Mouse (Mus musculus) urinary bladder, postnatal 0 days (tissue): Measurements from ENCODE around the gene Nepro. TPM values are rescaled to one million over a fixed set of nuclear protein-coding genes. Genes with fewer than 3 reads are reported as not detected.

Experiments used
- polyA plus RNA-seq: library from polyadenylated mRNA; unstranded; fragments of >200 nt; fragmentation: Nextera tagmentation; extraction: Ambion mirVana; gene quantifications from 2 replicates; pipeline ENCODE4 v1.2.1, GENCODE M21; 2015

The Nepro gene
- 4.5 and 5.1 TPM in 2 replicates for polyA plus RNA-seq

DNA sequence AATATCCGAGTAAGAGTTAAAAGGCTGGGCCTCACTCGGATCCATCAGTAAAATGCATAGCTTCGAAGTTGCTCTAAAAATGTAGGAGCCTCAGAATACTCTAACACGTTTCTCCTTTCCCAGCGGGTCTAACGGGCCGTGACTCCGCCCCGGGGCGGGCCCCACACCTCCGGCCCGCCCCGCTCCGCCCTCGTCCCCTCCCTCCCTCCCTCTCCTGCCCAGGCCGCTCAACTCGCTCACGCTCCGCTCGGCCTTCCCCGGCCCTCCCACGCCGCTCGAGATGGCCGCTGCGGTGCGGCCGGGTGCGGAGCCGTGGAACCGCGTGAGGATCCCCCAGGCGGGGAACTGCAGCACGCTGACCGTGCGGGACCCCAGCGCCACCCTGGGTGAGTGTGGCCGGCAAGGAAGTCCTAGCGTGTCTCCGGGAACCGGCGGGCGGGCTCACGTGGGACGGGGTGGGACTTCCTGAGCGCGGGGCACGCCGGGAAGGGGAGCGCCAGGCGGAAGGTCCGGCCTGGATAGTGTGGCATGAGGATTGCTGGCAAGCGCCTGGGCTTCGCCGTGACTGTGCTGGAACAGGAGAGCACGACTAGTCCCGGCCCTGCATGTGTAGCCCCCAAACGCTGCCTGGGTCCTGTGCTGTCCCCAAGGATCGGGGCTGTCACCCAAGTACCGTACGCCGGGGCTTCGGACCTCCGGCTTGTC lies at the start of gene Nepro:
Gene Nepro (plus strand): TSS at position 219 of the 705 bp plus-strand sequence.

DNA sequence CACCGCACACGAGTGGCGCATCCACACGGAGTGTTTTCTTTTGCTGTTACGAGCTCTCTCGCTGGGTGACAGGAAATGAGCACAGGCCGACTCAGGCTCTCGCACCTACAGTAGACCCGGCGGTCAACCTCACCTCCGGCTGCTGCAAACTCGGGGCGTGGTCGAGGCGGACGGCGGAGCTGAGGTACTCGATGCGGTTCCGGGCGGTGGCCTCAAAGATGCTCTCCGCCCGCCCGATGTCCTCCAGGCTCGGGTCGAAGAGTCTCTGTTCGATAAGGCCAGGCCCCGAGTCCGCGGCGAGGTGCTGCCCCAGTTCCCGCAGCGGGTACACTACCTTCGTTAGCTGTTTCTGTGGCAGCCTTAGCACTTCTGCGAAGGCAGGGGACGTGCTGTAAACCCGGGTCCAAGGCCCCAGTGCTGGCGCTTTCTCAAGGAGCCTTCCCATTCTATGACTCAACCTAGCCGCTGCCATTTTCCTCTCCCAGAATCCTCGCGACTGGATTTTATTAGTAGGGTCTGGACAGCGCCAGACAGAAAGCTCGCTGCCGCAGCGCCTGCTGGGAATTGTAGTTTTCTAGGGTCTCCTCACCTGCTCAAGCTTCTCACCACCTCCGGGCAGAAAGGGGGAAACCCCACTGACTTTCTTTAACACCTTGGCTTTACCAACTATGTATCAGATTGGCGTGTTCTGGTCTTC lies 21.9 kb downstream of the Nepro start, which contains the start of gene Gtpbp8:
Gene Gtpbp8 (minus strand): TSS at position 498 of the 697 bp plus-strand sequence.

DNA sequence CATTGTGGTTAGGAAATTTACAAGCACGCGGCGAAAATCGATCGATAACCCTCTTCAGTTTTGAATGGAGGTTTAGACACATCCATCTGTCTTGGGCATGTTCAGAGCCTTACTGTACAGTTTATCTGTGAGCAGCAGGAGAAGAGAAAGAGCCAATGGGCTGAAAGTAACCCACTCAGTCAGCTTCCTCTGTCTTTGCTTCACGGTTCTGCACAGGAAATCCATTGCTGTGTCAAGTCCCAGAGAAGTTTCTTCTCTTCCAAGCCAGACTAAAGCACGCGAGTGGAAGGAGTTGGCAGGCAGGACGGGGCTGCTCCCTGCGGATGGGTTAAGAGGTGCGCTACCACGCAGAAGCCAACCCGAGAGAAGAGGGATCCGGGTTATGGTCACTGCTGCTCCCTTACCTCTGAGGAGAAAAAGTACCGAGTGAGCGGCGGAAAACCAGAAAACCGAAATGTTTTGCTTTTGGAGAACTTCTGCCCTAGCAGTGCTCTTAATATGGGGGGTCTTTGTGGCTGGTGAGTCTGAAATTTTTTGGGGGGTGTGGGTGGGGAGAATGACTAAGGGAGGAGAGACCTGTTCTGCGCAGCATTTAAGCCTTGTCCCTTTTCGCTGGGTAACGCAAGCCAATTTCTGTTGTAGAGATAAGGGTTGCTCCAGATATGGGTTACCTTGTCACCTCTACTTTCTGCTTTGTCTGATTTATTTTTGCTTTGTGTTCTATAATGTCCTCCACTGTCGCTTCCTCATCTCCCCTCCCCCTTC lies 41.6 kb downstream of the Nepro start, which contains the start of gene Cd200r1:
Gene Cd200r1 (plus strand): TSS at position 182 of the 765 bp plus-strand sequence.

Other genes starting within 250 kb of the Nepro start
- 19.1 and 23.6 TPM in 2 replicates for gene Boc, start 165.4 kb upstream of the Nepro start, polyA plus RNA-seq
- gene Gtpbp8, start 22.1 kb downstream of the Nepro start, polyA plus RNA-seq: 18.2 and 24.8 TPM in 2 replicates
- 1.6 and 4.0 TPM in 2 replicates for gene Cd200r1, start 41.4 kb downstream of the Nepro start, polyA plus RNA-seq
- gene Cd200r4, start 87.4 kb downstream of the Nepro start, polyA plus RNA-seq: 0.12 and 0.64 TPM in 2 replicates
- gene Cd200r2, start 142.8 kb downstream of the Nepro start, polyA plus RNA-seq: 0.15 TPM in 1 of 2 replicates, not detected in the other
- 5.1 and 6.8 TPM in 2 replicates for gene Cd200r3, start 219.4 kb downstream of the Nepro start, polyA plus RNA-seq